Mouse (Mus musculus): ENCODE data around the gene Car9.

DNA sequence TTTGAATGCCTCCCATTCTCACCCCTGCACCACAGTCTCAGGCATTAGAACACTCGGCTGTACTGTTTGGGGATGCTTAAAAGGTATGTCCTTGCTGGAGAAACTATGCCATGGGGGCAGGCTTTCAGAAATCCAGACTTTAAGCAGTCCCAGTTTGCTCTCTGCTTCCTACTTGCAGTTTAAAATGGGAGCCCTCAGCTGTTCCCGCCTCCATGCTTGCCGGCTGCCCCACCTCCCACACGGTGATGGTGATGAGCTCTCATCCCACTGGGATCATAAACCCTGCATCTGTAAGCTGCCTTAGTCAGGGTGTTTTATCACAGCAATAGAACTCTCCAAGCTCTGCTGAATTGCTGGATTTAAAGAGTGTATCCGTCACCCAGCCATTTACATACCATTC, 45.7 kb downstream of the Car9 start:
- no peak for TF ChIP-seq POLR2A (IDR thresholded peaks at IDR 0.05; ENCODE audit: low read depth, low read length)
- TF ChIP-seq SMC3 (IDR thresholded peaks at IDR 0.05; ENCODE audit: low read depth, low read length), result no peak
- TF ChIP-seq CTCF (conservative IDR thresholded peaks at IDR 0.05 in 1 of 2, IDR thresholded peaks at IDR 0.05 in 1 of 2; ENCODE audit: low read depth in 2 of 2, low read length in 2 of 2), result no peak
- no peak for TF ChIP-seq HCFC1 (IDR thresholded peaks at IDR 0.05; ENCODE audit: low read depth, low read length)
- TF ChIP-seq JUND (conservative IDR thresholded peaks at IDR 0.05; ENCODE audit: low read depth, low read length), result no peak
- TF ChIP-seq TBP (conservative IDR thresholded peaks at IDR 0.05; ENCODE audit: low read depth, low read length), result no peak
- TF ChIP-seq USF1 (IDR thresholded peaks at IDR 0.05; ENCODE audit: low read depth, low read length), result no peak
- TF ChIP-seq EP300 (IDR thresholded peaks at IDR 0.05; ENCODE audit: low read length), result no peak
- TF ChIP-seq TCF12 (IDR thresholded peaks at IDR 0.05; ENCODE audit: low read depth, low read length), result no peak
- no peak for TF ChIP-seq CHD2 (IDR thresholded peaks at IDR 0.05; ENCODE audit: low read length)
- TF ChIP-seq E2F4 (IDR thresholded peaks at IDR 0.05; ENCODE audit: insufficient replicate concordance, low read depth, low read length), result no peak

All from CH12.LX (cell line).